Mouse (Mus musculus): ENCODE data around the gene Cutal. TPM values are rescaled to one million over a fixed set of nuclear protein-coding genes. Genes with fewer than 3 reads are reported as not detected.
"Not testable (repeated sequence)": the region's sequence is repeated elsewhere in the genome, so short reads cannot be mapped to it uniquely, and the experiment has no call there.

The Cutal gene
- under 1 TPM; 0.23 to 0.93 TPM for total RNA-seq (2021)
- long read RNA-seq, experiment 1 = 0 reads
- long read RNA-seq, experiment 2 = 0 reads

DNA sequence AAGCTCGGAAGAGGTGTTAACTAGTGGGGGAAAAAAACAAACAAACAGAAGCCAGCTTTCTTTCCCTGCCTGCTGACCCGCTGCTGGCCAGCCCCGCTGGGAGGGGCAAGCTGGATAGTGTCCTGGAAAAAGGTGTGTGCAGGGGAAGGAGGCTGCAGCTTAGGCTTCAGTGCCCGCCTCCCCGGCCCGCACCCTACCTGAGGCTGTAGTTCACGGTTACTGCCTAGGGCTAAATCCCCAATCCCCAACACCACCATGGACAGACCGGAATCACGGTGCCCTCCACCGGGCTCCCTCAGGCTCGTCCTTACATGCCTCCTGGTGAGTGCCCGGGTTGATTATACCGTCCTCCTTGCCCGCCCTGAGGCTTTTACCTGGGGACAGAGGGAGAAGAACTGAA, at the start of gene Cutal:
Gene Cutal, plus strand, starts transcription at position 126 of the 400 bp plus-strand sequence.
- TF ChIP-seq CTCF (IDR thresholded peaks at IDR 0.05) = no peak
- H3K4me3 ChIP-seq = no peak within 1 kb of the TSS
- intact Hi-C loops (cut with DNase I) = no loop called here

DNA sequence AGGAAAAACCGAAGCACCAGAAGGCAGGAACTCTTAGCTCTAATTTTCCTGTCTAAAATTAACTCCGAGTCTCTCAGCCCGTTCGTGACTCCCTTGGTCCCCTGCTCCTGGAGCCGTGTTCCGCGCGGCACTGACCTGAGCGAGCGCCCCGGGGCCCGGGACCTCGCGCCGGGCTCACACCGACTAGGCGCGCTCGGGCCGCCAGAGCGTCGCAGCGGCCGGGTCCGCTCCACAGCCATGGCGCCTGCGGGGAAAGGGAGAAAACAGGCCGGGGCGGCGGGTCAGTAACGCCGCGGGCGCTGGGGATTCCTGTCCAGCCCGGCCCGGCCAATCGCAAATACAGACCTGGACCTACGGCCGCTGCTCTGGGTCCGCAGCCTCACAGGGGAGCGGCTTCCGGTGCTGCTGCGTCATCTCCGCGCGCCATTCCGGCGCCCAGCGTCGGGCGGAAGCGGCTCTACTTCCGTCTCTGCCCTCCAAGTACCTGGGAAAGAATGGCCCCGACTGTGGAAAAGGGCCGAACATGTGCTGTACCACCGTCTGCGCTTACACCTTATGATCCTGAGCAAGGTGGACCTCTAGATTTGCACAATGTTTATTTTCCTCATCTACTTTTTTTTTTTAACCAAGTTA, 48.3 kb upstream of the Cutal start, which contains the start of gene Fbxw2:
Gene Fbxw2, minus strand, starts transcription at position 485 of the 633 bp plus-strand sequence.
- H3K27ac ChIP-seq = peak within 1 kb of the TSS; percentile 93
- no peak for TF ChIP-seq CTCF (IDR thresholded peaks at IDR 0.05)
- H3K4me3 ChIP-seq = peak within 1 kb of the TSS; percentile 85
- peak; percentile 94 for DNase-seq (ENCODE audit: extremely low spot score in 1 of 2, low spot score in 2 of 2)
- intact Hi-C loops (cut with DNase I) = loop anchor here (2.0 to 5.0 kb wide), 3 partner anchors 45 to 281 kb away; partner anchors contain the start of gene Cntrl

More for the DNA sequence above, at the start of gene Cutal:
- DNase-seq (ENCODE audit: extremely low spot score in 1 of 2, low spot score in 2 of 2) = no peak
- no peak within 1 kb of the TSS for H3K27ac ChIP-seq

DNA sequence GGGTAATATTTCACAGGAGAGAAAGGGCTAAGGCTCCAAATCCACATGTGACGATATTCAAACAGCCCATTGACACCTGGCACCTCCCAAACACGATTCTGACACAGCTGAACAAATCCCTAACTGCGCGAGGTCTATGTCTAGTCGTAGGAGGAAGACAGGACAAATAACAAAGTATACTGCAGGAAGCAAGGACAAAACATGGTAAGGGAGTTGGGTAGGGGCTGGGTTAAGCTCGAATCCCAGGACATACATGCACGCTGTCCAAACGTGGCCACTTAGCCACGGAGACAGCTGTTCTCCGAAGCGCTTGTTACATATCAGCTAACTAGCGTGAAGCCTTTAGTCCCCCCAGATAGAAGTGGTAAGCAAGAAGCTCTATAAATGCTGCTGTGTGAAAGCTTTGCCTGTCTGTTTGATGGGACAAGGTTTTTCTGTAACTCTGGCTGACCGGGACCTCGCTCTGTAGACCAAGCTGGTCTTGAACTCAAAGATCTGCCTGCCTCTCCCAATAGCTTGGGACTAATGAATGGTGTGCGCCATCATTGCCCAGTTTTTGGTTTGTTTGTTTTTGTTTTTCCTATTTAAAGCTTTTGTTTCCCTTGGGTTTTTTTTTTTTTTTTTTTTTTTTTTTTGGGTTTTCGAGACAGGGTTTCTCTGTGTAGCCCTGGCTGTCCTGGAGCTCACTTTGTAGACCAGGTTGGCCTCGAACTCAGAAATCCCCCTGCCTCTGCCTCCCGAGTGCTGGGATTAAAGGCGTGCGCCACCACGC, 47.5 kb upstream of the Cutal start:
- intact Hi-C loops (cut with DNase I) = loop anchor here (2.0 to 5.0 kb wide), 3 partner anchors 44 to 281 kb away; partner anchors contain the start of gene Cntrl
- DNase-seq (ENCODE audit: extremely low spot score in 1 of 2, low spot score in 2 of 2) = no peak

DNA sequence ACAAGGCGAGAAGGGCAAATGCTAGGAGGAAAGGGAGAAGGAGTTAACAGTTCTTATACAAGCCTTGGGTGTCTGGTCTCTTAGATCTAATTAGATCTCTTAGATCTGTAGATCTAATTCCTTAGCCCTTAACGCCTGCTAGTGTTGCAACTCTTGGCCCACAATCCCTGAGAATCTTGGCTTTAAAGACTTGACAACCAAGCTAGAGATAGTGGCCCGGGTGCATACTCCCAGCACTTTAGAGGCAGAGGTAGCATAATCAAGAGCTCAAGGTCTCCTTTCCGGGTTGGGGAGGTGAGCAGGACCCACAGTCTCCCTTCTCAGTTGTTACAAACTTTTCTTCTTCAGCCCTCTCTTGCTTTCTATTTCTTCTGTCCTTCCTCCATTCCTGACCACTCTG, 46.6 kb upstream of the Cutal start:
- no peak for DNase-seq (ENCODE audit: extremely low spot score in 1 of 2, low spot score in 2 of 2)
- no peak for TF ChIP-seq CTCF (IDR thresholded peaks at IDR 0.05)
- intact Hi-C loops (cut with DNase I) = loop anchor here (2.0 to 5.0 kb wide), 3 partner anchors 43 to 280 kb away; partner anchors contain the start of gene Cntrl
- H3K27ac ChIP-seq = no peak overlapping the region
- no peak overlapping the region for H3K4me3 ChIP-seq

More for the DNA sequence above, 47.5 kb upstream of the Cutal start:
- H3K27ac ChIP-seq = peak overlapping the region; percentile 93
- peak overlapping the region; percentile 85 for H3K4me3 ChIP-seq
- TF ChIP-seq CTCF (IDR thresholded peaks at IDR 0.05) = no peak

GRCm38 (mm10) chr2:34828026-34828425, 46.2 kb upstream of the Cutal start:
- no peak overlapping the region for H3K27ac ChIP-seq
- DNase-seq (ENCODE audit: extremely low spot score in 1 of 2, low spot score in 2 of 2) = no peak
- no peak overlapping the region for H3K4me3 ChIP-seq
- intact Hi-C loops (cut with DNase I) = loop anchor here (5.0 kb wide), 1 partner anchor 279 kb away; the partner anchor contains the start of gene Cntrl
- no peak for TF ChIP-seq CTCF (IDR thresholded peaks at IDR 0.05)

DNA sequence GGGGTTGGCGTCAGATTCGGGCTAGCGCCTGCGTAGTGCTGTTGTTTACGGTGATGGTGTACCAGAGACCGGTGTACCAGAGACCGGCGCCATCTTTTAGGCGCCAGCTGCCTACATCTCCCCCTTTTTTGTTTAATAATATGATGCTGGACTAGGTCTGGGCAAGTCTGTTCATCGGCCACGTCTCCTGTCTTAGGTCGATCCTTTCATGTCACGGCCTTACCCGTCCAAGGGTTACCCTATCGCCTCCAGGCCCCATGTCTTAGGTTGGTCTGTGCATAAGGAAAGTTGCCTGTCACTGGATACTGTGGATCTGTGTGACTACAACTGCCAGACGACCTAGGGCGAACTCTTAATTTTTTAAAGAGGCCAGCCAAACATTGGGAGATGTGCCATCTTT, 44.1 kb upstream of the Cutal start:
- intact Hi-C loops (cut with DNase I); DNase-seq (ENCODE audit: extremely low spot score in 1 of 2, low spot score in 2 of 2); H3K4me3 ChIP-seq; H3K27ac ChIP-seq: not testable (repeated sequence)

DNA sequence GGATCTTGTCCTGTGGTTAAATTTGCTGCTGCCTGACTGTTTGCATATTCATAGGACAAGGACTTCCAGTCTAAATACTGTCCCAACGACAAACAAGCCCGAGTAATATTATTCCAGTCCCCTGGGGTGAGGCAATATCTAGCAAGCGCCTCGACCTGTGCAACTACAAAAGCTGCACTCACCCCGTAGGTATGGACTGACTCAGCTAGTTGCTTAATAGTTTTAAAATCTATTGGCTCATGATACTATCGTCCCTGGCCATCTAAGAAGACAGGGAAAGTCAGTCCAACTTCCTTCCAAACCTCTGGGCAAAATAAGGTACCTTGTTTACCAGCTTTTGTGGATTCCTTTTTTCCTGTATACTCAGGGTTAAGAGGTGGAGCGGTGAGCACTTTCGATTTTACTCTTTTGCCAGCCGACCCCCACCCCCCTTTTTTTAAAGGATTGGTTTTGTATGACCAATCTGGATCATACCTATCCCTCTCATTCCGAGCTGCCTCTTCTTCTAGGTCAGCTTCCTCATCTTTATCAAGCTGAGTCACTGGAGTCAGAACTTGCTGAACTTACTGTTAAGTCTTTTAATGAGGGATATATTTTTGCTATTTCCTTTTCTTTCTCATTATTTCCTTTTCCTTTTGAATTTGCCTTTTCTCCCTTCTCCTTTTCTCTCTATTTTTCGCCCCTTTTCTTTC, 41.3 kb upstream of the Cutal start, which contains the start of gene Gm34653:
Gene Gm34653, plus strand, starts transcription at position 242 of the 692 bp plus-strand sequence.
- H3K4me3 ChIP-seq; DNase-seq (ENCODE audit: extremely low spot score in 1 of 2, low spot score in 2 of 2); intact Hi-C loops (cut with DNase I); H3K27ac ChIP-seq: not testable (repeated sequence)

- Histone ChIP-seq H3K27ac (no peak overlapping the region), H3K4me3 (no peak overlapping the region)
- no peak for TF ChIP-seq CTCF (IDR thresholded peaks at IDR 0.05)
- DNase-seq (ENCODE audit: extremely low spot score in 1 of 2, low spot score in 2 of 2) = no peak
- intact Hi-C loops (cut with DNase I) = no loop called here
Observed at GRCm38 (mm10) chr2:34833624-34834023, 40.6 kb upstream of the Cutal start.

- DNase-seq (ENCODE audit: extremely low spot score in 1 of 2, low spot score in 2 of 2) = no peak
- TF ChIP-seq CTCF (IDR thresholded peaks at IDR 0.05) = no peak
- H3K4me3 ChIP-seq = no peak overlapping the region
- no peak overlapping the region for H3K27ac ChIP-seq
- intact Hi-C loops (cut with DNase I) = no loop called here
Observed at GRCm38 (mm10) chr2:34835669-34836068, 38.5 kb upstream of the Cutal start.

DNA sequence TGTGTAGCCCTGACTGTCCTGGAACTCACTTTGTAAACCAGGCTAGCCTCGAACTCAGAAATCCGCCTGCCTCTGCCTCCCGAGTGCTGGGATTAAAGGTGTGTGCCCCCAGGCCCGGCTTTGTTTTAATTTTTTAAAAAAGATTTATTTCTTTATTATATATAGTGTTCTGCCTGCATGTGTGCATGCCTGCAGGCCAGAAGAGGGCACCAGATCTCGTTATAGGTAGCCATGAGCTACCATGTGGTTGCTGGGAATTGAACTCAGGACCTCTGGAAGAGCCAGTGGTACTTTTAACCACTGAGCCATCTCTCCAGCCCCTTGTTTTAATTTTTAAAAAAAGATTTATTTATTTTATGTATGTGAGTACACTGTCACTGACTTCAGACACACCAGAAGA, 34.1 kb upstream of the Cutal start:
- TF ChIP-seq CTCF (IDR thresholded peaks at IDR 0.05) = peak; percentile 19
- H3K27ac ChIP-seq; H3K4me3 ChIP-seq; intact Hi-C loops (cut with DNase I); DNase-seq (ENCODE audit: extremely low spot score in 1 of 2, low spot score in 2 of 2): not testable (repeated sequence)

- no peak overlapping the region for H3K27ac ChIP-seq
- peak; percentile 32 to 45 for DNase-seq (ENCODE audit: extremely low spot score in 1 of 2, low spot score in 2 of 2)
- intact Hi-C loops (cut with DNase I) = no loop called here
- TF ChIP-seq CTCF (IDR thresholded peaks at IDR 0.05) = no peak
- H3K4me3 ChIP-seq = no peak overlapping the region
Observed at GRCm38 (mm10) chr2:34841706-34842105, 32.5 kb upstream of the Cutal start.

All from left cerebral cortex, adult 2 months (tissue).